Mouse (Mus musculus) hindbrain, embryonic 14.5 days (tissue): ENCODE results near the gene Ttc33. TPM values are rescaled to one million over a fixed set of nuclear protein-coding genes. Genes with fewer than 3 reads are reported as not detected.

Experiments used
- polyA plus RNA-seq: library from polyadenylated mRNA; unstranded; fragments of >200 nt; fragmentation: Nextera tagmentation; extraction: Ambion mirVana; gene quantifications from 2 replicates; pipeline ENCODE4 v1.2.1, GENCODE M21; 2014

Gene Ttc33
- polyA plus RNA-seq, 1 experiment from 2014 or later, result 61.0 TPM

Other genes with a start within 250 kb of the Ttc33 start
- gene C7, start 121.8 kb upstream of the Ttc33 start, polyA plus RNA-seq, result 0.08 and 0.09 TPM in 2 replicates
- 0.79 and 0.81 TPM in 2 replicates for gene Card6, start 77.0 kb upstream of the Ttc33 start, polyA plus RNA-seq
- gene Rpl37, start 68.9 kb upstream of the Ttc33 start, polyA plus RNA-seq, result 357 and 463 TPM in 2 replicates
- gene Prkaa1, start 41.7 kb upstream of the Ttc33 start, polyA plus RNA-seq, result 18.2 and 18.5 TPM in 2 replicates
- gene Ptger4, start 58.7 kb downstream of the Ttc33 start, polyA plus RNA-seq, result 4.1 and 5.1 TPM in 2 replicates